Mouse (Mus musculus) megakaryocyte, adult 5-6 weeks (primary cell): ENCODE results near the gene Rps27l. TPM values are rescaled to one million over a fixed set of nuclear protein-coding genes. Genes with fewer than 3 reads are reported as not detected.

Source experiments
- ATAC-seq: 2 replicates; pipeline ENCODE4 v1.8.0; 2016; ENCODE audit warnings: mild to moderate bottlenecking, inconsistent platforms; ENCODE audit not compliant: poor library complexity, severe bottlenecking
- total RNA-seq, 2 experiments: library from RNA; stranded (forward) in 1 of 2; stranded (reverse) in 1 of 2; fragments of 153-499, 151-499 nt in 1 of 2; fragments of 221-1000, 200-1000 nt in 1 of 2; gene quantifications; 2 replicates each; pipeline versions ENCODE4 v1.2.3 to v1.2.4; 2015 to 2017

Rps27l gene
- total RNA-seq, 2 experiments from 2014 or later, result 149 to 368 TPM

GRCm38 (mm10) chr9:66919981-66920380 is 25.9 kb upstream of the Rps27l start:
- no peak for ATAC-seq

GRCm38 (mm10) chr9:66920488-66921279 is 25.2 kb upstream of the Rps27l start:
- ATAC-seq, result no peak

- ATAC-seq, result no peak
These were observed 23.8 kb upstream of the Rps27l start for GRCm38 (mm10) chr9:66922076-66922475.

- no peak for ATAC-seq
These were observed 20.0 kb upstream of the Rps27l start for GRCm38 (mm10) chr9:66925853-66926252.

- no peak for ATAC-seq
These were observed 18.0 kb upstream of the Rps27l start for GRCm38 (mm10) chr9:66927696-66928402.

- ATAC-seq, result no peak
These were observed 15.5 kb upstream of the Rps27l start for GRCm38 (mm10) chr9:66930351-66930750.

- no peak for ATAC-seq
These were observed 11.7 kb upstream of the Rps27l start for GRCm38 (mm10) chr9:66933869-66934808.

- no peak for ATAC-seq
These were observed 8.4 kb upstream of the Rps27l start for GRCm38 (mm10) chr9:66937507-66937906.

- peak; percentile 98 for ATAC-seq
These were observed 7.0 kb upstream of the Rps27l start for GRCm38 (mm10) chr9:66938836-66939235.

- no peak for ATAC-seq
These were observed 725 bp upstream of the Rps27l start for GRCm38 (mm10) chr9:66945161-66945560.

- no peak for ATAC-seq
These were observed 2.6 kb downstream of the Rps27l start for GRCm38 (mm10) chr9:66948536-66948935.

GRCm38 (mm10) chr9:66952321-66952720 is 6.4 kb downstream of the Rps27l start:
- no peak for ATAC-seq

- no peak for ATAC-seq
These were observed 7.0 kb downstream of the Rps27l start for GRCm38 (mm10) chr9:66952886-66953285.

- no peak for ATAC-seq
These were observed 11.6 kb downstream of the Rps27l start for GRCm38 (mm10) chr9:66957451-66957850.

- ATAC-seq, result no peak
These were observed 15.6 kb downstream of the Rps27l start for GRCm38 (mm10) chr9:66961478-66961877.

GRCm38 (mm10) chr9:66967492-66967891 is 21.6 kb downstream of the Rps27l start:
- ATAC-seq, result no peak

GRCm38 (mm10) chr9:66971116-66971515 is 25.2 kb downstream of the Rps27l start:
- ATAC-seq, result no peak

- ATAC-seq, result peak; percentile 96
These were observed 28.9 kb downstream of the Rps27l start for GRCm38 (mm10) chr9:66974721-66975225.

GRCm38 (mm10) chr9:66975239-66975645 is 29.4 kb downstream of the Rps27l start, which contains the start of gene Lactb:
Lactb (minus strand) TSS chr9:66975484.
- ATAC-seq, result peak; percentile 82

- ATAC-seq, result no peak
These were observed 31.2 kb downstream of the Rps27l start for GRCm38 (mm10) chr9:66977121-66977520.

GRCm38 (mm10) chr9:66977982-66978381 is 32.1 kb downstream of the Rps27l start:
- no peak for ATAC-seq
